Mouse (Mus musculus): Measurements from ENCODE around the gene Hist1h2ag.

GRCm38 (mm10) chr13:22049737-22050440 lies 7.1 kb upstream of the Hist1h2ag start:
- TF ChIP-seq POLR2A (IDR thresholded peaks at IDR 0.05; ENCODE audit: low read depth, low read length) = no peak
- TF ChIP-seq CTCF (IDR thresholded peaks at IDR 0.05; ENCODE audit: extremely low read depth, insufficient read depth, insufficient read length, insufficient replicate concordance) = no peak
